Mouse (Mus musculus) spleen, adult 10 weeks (tissue): ENCODE data around the gene Ott. TPM values are rescaled to one million over a fixed set of nuclear protein-coding genes. Genes with fewer than 3 reads are reported as not detected.

Experiments used
- polyA plus RNA-seq: library from polyadenylated mRNA; stranded (reverse); fragments of 350-450 nt; fragmentation: Illumina TruSeq; extraction: RNeasy Lipid Tissue Mini Kit (QIAGEN cat#74804); gene quantifications from one replicate; pipeline ENCODE4 v1.2.3, GENCODE M21; 2015; ENCODE audit warnings: low replicate concordance; ENCODE audit not compliant: insufficient read depth

Ott gene
- polyA plus RNA-seq: not detected

DNA sequence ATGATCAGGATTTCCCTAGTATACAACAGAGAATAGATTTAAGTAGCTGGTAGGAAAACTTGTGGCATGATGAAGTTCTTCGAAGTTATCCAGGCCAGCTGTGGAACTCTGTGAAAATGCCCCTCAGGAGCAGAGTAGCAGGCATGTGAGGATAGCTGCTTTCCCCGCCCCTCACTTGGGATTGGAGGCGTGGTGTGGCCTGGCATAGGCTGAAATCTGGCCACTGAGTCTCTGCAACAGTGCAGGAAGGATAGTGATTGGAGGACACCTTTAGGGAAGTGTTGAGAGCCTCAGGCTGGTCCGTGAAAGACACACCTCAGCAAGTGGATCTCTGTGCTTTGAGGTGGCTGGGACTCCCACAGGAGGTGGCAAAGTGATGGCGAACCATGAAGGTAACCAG lies at the start of gene Ott:
TSS of gene Ott (plus strand) at position 301 of the 400 bp plus-strand sequence.

Other genes with a start within 250 kb of the Ott start
- gene Luzp4, start 216.6 kb upstream of the Ott start, polyA plus RNA-seq: not detected
- gene Gm15093, start 198.1 kb downstream of the Ott start, polyA plus RNA-seq: not detected